Mouse (Mus musculus) layer of hippocampus, adult 8-10 months (tissue): ENCODE measurements around the gene Ric3. TPM values are rescaled to one million over a fixed set of nuclear protein-coding genes. Genes with fewer than 3 reads are reported as not detected.

Experiments
- DNase-seq, 2 experiments: peaks; one replicate each; pipeline ENCODE4 v3.0.0; 2022; ENCODE audit warnings: low spot score in 2 of 2
- total RNA-seq, 4 experiments: library from RNA; stranded (reverse); gene quantifications; 2 replicates each; pipeline ENCODE4 v1.2.4; 2022

The Ric3 gene
- total RNA-seq, 4 experiments from 2014 or later = 66.7 to 77.1 (median 72.9) TPM

DNA sequence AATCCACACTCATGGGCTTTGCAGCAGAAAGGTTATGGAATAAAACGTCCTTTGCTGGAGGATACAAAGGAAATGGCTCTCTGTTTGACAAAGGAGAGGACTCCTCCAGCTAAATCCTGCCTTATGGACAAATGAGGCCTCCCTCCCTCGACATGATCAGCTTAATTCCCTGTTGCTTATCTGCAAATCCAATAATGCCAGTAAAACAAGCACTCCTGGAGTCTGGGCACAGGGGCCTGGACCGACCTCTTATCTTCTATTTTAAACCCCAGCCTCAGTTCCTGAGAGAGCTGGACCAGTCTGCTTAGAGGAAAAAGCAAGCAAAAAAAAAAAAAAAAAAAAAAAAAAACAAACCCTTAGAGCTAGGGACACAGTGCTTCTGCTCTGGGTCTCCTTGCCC lies 79.5 kb downstream of the Ric3 start:
- no peak for DNase-seq

GRCm38 (mm10) chr7:109001971-109002370 lies 81.2 kb downstream of the Ric3 start:
- no peak for DNase-seq

GRCm38 (mm10) chr7:109000315-109000954 lies 82.7 kb downstream of the Ric3 start:
- DNase-seq = peak; percentile 56 to 67

DNA sequence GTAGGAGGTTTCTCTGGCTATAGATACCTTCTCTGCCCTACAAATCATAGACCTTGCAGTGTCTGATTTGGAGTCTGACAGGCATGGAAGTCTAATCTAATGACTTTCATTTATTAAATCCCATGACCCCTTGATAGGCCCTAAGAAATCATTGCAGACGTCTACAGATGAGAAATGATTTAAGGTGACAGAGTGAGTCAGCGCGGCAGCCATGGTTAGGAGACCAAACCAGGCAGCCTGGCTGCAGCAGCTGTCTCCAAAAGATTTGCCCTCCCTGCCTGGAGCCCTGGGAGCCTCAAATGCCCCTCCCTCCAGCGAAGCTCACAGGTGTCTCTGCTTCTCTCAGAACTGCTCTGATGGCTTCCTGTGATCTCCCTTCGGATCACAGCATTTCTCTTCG lies 87.0 kb downstream of the Ric3 start:
- no peak for DNase-seq

GRCm38 (mm10) chr7:108993881-108994291 lies 89.2 kb downstream of the Ric3 start:
- DNase-seq = no peak

DNA sequence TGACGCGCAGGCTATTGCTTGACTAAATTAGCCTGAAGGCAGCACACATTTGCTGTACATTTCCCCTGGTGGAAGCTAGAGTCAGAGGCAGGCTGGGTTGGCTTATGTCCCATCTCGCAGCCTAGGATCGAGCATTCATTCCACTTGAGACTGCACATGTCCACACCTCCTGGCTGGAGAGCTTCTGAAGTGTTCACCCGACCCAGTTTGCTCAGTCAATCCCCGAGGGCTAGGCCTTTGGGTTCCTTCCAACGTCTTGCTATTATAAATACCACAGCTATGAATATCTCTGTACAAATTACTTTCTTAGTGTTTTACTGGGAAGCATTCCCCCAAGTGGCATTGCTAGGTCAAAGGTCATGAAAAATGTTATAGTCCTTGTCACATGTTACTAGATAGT lies 89.9 kb downstream of the Ric3 start:
- no peak for DNase-seq

- DNase-seq = peak; percentile 47 to 60
Observed at GRCm38 (mm10) chr7:108991207-108991606, 91.9 kb downstream of the Ric3 start.

- DNase-seq = no peak
Observed at GRCm38 (mm10) chr7:108985934-108986708, 97.0 kb downstream of the Ric3 start.

Other genes starting within 250 kb of the Ric3 start
- gene Olfr516, start 232.8 kb downstream of the Ric3 start, total RNA-seq = not detected
- gene Olfr517, start 211.0 kb downstream of the Ric3 start, total RNA-seq = not detected
- gene Olfr518, start 198.3 kb downstream of the Ric3 start, total RNA-seq = not detected
- not detected for gene Olfr519, start 188.9 kb downstream of the Ric3 start, total RNA-seq
- gene Nlrp10, start 153.2 kb downstream of the Ric3 start, total RNA-seq = under 1 TPM; 0.26 to 0.56 (median 0.42) TPM
- 100 to 1,000 TPM in 2 of 4 experiments, 10 to 100 TPM in 2; 92.4 to 104 (median 100) TPM for gene Eif3f, start 148.9 kb downstream of the Ric3 start, total RNA-seq
- gene Tub, start 133.0 kb downstream of the Ric3 start, total RNA-seq = 100 to 1,000 TPM; 146 to 206 (median 173) TPM
- 10 to 100 TPM; 45.2 to 56.5 (median 52.2) TPM for gene Lmo1, start 91.9 kb upstream of the Ric3 start, total RNA-seq